Mouse (Mus musculus): ENCODE data around the gene Itpr2.

The Itpr2 gene

DNA sequence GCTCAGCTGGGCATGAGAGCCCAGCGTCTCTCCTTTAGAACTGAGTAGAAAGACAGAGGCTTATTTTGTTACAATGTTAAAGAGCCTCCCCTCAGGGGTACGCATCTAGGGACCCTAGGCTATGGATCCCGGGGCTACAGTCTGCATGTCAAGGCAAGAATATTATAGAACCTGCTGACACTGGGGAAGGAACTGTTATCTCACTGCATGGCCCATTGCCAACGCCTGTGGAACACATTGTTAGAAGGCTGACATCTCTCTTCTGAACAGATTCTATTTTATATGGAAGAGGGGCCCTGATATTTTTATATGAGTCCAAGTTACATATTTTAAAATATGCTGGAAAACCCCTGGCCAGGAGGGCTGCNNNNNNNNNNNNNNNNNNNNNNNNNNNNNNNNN lies 342.4 kb downstream of the Itpr2 start:
- DNase-seq (ENCODE audit: low spot score in 2 of 2) = no peak

DNA sequence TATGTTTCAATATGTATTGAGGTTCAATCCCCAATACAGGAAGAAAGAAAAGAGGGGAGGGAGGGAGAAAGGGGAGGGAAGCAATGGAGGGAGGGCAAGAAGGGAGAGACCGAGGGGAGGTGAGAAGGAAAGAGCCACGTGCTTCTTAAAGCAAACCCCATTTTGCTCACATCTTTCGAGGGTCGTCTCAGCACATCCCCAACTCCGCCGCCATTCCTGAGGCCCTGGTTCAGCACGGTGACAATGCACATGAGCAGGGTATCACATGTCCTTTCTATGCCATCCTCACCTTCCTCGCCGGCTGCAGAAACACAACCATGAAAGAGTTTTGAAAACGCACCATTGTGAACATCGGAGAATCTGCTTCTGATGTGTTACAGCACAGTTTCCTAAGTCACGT lies 343.3 kb downstream of the Itpr2 start:
- DNase-seq (ENCODE audit: low spot score in 2 of 2) = no peak

DNA sequence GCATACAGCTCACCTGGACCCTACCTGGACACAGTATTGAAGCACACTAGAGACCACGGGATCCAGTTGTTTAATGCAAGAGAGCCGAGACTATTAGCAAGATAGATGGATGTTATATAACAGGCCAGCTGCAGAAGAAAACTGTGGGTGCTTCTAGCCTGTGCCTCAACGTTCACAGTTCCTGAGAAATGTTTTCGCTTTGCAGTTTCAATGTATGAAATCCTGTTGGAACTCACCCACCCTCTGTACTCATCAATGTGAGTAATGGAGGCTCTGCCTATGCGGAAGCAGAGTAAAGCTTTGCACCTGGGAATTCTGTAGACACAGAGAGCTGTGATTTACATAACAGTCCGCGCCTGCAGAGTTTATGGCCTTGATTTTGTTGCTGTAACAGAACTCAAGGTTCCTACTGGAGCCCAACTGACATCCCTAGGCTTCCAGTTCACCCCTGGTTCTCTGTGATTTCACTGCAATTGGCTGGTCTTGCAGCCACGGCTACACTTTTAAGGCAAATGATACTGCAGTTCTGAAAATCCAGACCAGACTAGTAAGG lies 344.0 kb downstream of the Itpr2 start:
- DNase-seq (ENCODE audit: low spot score in 2 of 2) = no peak

DNA sequence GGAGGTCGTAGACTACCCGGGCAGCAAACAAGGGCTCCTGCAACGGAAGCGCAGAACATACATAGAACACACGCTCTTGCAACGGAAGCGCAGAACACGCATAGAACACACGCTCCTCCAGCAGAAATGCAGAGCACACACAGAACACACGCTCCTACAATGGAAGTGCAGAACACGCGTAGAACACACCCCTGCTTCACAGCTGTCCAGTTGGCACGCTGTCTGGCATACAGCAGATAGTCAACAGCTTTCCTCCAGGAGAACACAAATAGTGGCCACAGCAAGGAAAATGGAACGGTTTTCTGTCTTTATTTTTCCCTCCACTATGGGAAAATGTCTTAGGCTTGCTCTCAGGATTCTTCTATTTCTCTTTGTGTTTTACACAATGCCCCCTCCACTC lies 344.9 kb downstream of the Itpr2 start:
- DNase-seq (ENCODE audit: low spot score in 2 of 2) = no peak

DNA sequence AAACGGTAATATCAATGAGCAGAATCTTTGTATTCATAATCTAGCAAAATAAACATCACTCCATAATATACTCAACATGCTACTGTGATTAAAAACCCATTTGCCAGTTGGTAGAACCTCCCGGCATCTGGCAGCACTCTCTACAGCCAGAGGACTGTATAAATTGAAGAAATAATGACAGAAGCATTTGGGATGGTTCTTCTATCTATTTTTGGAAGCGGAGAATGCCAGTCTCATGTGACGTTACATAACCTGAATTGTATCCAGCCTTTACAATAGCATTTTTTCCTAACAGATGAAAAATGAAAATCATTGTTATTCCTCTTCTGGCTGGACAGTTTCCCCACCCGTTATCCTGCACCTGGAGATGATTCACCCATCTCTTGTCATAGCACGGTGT lies 345.5 kb downstream of the Itpr2 start:
- DNase-seq (ENCODE audit: low spot score in 2 of 2) = no peak

DNA sequence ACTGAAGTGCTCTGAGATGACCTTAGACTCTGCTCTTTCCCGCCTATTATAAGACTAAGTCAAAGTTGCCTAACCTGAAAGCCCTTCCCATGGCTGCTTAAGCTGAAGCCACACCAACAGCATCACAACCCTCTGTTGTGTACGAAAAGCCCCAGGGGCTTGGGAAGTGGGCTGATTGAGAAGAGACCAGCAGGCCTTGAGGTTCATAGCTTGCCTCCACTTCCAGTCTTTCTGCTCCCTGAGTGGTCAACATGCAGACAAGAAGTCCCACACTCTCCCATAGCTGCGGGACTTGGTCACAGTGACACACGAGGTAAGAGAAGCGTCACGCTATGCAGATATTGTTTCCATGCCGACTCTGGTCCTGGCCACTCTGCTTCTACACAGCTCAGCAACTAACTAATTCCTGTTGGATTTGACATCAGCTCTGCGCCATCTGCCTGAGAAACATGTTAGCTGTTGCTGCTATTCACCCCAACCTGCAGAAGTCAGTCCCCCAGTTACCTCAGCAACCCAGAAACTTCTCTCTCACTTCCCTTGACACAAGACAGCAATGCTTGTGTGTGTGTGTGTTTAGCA lies 346.8 kb downstream of the Itpr2 start:
- DNase-seq (ENCODE audit: low spot score in 2 of 2) = no peak

DNA sequence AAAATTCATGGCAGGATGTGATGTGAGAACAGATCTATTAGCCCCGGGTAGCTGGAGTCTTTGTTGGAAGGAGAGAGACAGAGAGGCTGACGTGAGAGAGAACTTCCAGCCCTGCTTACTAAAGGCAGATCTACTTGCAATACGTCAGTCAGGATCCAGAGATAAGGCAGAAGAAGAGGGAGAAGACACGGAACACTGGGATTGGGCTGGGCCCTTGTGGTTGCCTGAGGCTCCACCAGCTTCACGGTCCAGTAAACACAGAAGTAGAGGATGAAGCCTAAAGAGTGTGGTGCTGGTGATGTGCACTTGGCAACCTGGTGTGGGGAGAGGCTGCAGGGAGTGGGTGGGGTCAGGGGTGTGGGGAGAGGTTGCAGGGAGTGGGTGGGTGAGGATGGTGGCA lies 349.2 kb downstream of the Itpr2 start:
- DNase-seq (ENCODE audit: low spot score in 2 of 2) = no peak

DNA sequence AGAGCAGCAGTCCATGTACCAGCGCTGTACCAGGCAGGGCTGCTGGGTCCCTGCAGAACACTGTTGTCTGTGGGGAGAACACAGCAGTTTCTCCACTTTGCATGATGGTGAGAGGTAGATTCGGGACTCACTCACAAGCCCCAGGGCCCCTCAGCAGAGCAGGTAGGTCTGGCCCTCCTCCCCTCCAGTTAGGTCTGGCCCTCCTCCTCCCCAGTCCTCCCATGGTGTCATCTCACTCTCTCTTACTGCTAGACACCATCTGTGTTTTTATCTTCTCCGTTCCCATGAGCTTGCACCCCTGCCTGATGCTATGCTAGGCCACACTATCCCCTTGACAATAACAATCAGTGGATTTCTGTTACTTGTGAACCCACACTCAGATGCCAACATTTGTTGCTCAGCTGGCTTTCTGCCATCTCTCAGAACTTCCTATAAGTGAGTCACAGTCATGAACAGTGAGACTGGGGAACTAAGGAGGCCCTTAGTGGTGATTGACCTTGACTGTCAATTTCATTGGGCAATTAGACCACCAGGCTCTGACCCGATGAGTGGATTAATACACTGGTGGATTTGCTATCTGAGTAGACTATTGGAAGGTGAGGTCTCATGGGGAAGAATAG lies 360.9 kb downstream of the Itpr2 start:
- no peak for DNase-seq (ENCODE audit: low spot score in 2 of 2)

DNA sequence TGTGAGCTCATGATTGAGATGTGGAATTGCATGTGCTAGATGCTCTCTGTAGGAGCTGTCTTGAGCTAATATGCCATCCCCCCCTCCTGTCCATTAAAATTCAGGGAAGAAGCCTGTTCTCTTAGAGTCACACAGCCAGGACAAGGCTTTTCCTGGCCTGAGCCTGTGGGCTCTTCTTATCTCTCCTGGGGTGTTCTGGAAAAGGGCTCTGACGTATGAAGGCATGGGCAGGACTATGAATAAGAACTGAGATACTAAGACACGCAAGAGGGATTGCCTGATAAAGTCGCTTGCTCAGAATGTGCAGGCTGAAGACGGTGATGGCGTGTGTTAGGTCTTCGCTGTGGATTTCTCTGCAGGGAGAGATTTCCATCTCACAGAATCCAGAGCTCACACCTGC lies 361.9 kb downstream of the Itpr2 start:
- no peak for DNase-seq (ENCODE audit: low spot score in 2 of 2)

DNA sequence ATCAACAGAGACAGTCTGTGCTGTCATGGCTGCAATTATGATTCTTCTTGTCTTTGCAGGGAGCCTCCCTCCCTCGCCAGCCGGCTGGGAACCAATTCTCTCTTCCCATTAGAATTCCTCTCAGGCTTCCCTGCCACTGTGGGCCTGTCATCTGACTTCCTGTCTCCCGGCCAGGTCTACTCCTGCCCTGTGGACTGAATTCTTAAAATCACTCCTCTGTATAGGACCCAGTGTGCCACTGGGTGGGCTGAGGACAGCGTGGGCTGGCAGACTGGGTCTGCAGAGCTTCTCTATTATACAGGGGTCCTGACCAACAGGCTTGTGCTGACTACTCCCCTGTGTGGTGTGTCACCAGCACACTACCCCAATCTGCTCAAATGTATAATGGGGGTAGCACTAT lies 365.4 kb downstream of the Itpr2 start:
- no peak for DNase-seq (ENCODE audit: low spot score in 2 of 2)

DNA sequence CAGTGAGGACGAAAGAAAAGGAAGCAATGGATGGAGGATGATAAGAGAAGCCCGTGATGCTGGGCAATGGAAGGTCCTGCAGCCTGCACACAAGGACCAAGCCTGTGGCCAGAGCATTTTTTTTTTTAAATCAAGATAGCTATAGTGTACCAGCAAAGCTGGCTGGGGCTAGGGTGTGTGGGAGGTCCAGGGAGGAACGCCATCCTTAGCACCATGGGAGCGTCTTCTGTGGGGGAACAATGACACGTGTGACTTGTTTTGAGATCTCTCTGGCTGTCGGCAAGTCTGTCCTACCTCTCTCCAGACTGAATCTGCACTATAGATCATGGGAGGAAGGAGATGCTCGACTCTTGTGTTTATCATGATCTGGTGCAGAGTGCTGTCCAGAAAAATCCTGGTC lies 365.8 kb downstream of the Itpr2 start:
- no peak for DNase-seq (ENCODE audit: low spot score in 2 of 2)

DNA sequence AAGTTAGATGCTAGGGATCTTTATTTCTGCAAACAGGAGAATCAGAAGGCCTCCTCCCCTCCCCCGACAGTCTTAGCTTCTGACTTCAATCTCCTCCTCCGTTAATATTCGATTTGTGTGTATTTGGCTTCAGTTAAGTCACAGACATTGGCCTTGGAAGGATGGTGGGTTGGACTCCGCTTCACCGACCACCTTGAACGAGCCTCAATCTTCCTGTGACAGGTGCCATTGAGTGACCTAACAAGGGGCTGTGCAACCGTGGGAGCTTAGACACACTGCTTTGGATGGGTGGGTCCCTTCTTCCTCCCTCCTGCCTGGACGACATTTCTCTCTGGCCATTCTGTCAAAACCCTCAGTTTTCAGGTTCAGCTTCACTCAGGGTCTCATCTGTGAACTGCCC lies 366.7 kb downstream of the Itpr2 start:
- no peak for DNase-seq (ENCODE audit: low spot score in 2 of 2)

DNA sequence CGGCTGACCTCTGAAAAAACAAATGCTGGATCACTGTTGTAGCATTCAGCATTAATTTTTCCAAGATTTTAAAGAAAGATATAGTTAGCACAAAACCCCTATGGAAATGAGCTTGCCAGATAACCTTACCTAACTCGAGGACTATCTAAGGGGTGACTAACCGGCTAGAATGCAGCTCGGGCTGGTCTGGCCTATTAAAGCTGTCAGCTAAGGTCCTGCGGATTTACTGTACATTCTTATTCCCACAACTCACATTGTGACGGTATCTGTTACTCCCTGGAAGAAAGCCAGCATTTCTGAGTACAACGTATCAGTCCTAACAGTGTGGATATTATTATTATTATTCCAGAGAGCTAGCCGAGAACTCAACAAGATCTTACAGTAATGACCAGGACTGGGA lies 368.1 kb downstream of the Itpr2 start:
- no peak for DNase-seq (ENCODE audit: low spot score in 2 of 2)

DNA sequence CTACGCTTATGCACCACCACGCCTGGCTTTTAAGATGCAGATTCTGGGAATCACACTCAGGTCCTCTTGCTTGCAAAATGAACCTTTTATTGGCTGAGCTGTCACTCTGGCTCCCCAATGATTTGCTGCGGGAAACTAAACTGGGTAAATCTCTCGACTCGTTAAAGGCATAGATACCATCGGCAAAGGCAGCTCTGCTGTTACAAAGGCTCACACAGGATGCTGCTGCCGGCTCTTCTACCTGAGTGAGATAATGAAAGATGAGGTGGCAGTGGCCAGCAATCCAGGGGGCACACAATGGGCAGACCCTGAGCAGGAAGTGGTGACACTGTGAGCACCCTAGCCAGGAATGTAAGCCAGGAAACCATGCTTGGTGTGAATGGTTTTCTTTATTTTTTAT lies 373.0 kb downstream of the Itpr2 start:
- DNase-seq (ENCODE audit: low spot score in 2 of 2) = no peak

DNA sequence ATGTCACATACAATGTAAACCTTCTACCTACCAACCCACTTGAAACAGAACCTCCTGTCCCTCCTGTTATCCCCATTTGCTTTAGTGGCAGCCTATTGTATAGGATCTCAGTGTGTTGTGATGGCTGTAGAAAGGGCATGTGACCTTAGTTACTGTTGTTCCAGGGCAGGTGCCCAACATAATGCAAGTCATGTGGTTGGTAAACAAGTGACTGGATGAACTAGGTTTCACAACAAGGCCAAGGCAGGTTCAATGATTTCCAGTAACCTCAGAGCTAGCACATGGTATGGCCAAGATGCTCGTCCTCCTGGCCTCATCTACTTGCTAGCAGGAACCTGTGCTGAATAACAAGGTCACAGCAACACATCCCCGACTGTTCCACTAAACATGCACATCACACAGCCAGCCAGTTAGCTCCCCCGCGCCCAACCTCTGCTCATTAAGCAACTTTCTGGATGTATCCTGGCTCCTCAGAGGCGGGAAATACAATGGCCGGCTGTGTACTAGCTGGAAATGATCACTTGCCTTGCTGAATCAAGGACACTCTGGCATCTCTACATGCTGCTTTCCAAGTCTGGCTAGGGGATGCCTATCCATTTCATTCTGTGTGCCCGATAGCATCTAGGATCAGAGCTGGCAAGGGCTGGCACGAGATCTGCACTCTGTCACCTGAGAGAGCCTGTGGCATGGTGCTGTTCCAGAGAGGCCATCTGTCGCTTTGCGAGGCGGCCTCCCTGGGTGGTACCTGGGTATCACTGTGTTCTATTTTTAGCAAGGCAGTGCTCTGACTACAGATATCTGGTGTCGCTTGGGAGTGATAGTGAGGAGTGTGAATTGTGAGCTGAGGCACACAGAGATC lies 375.0 kb downstream of the Itpr2 start:
- no peak for DNase-seq (ENCODE audit: low spot score in 2 of 2)

DNA sequence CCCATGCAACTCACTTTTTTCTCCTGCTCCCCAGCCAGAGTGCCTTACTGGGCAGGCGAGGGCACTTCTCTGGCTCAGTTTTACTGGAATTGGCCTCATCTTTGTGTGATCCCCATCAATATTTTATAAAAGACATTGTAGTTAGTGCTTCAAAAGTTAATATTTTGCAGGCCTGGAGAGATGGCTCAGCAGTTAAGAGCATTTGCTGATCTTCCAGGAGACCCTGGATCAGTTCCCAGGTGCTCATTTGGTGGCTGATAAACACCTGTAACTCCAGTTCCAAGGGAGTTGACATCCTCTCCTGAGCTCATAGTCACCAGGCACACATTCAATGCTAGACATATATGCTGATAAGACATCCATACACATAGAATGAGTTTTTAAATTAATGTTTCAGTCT lies 376.4 kb downstream of the Itpr2 start:
- DNase-seq (ENCODE audit: low spot score in 2 of 2) = no peak

DNA sequence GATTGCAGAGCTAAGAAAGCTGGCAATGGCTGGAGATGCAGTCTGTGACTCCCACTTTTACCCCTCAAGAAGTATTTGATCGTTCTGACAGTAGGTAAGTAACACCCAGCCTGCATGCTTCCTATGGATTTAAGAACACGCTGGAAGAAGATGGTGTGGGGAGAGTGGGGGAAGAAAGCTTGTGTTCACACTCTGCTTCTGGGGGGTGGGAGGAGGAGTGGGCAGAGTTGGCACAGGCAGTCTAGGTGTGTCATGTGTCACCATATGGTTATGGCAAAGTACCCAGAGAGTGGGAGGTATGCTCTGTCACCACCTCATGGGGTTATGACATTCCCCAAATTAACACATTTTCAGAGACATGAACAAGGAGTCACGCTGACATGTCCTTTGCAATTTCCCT lies 377.5 kb downstream of the Itpr2 start:
- no peak for DNase-seq (ENCODE audit: low spot score in 2 of 2)

DNA sequence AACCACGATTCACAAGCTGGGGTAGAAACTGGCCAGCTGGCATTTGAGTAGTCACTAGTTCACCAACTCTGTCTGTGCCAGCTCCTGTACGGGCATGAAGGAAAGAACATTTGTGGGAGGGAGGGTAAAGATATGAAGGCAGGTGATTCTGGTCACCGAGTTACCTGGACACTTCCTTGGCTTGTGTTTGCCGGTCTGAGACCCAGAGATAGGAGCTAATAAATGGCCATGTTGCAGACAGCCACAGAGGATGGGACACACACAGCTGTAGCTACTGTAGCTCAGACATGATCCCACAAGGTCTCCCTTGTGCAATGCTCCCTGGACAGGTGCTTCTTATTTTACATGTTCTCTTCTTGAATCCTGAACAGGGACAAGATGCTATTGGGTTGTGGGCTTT lies 378.4 kb downstream of the Itpr2 start:
- DNase-seq (ENCODE audit: low spot score in 2 of 2) = no peak

DNA sequence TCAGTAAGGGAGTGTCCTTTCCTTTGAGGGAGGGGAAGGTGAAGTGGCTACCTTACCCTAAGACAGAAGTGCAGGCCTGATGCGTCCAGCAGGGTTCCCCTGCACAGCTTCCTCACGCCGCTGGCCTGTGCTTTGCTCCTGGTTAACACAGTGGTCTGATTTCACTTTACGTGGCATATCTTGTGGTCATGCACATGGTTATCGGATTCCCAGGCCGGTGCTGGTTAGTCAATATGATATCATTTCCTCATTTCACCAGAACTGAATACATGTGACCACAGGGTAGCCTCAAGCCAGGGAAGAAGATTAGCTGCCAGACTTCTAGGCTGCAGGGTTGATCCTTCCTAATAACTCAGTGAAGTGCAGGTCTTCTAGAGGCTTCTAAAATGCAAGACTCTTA lies 381.9 kb downstream of the Itpr2 start:
- DNase-seq (ENCODE audit: low spot score in 2 of 2) = peak in 1 of 2 experiments; percentile 1

DNA sequence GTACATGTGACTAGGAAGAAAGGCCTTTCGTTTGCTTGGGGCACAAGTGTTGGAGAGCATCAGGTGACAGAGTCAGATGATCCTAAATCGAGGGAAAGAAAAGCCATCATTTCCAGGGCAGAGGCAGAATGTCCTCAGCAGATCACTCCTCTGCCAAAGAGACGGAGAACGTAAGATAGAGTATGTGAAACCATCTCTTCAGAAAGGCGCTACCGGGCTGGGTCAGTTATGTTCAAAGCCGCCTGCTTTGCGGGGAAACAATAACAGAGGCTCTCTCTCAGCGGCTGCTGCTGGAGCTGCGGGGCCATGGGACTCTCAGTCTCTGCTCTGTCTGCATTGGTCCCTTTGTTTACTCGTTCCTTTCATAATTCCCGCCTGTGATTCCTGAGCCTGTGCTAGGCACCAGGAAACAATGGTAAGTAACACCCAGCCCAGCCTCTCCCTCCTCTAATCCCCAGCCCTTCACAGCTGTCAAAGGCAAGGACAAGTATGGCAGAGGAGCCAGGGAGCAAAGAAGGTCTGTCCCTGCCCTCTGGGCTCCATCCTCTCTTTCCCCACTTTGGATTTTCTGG lies 387.2 kb downstream of the Itpr2 start:
- no peak for DNase-seq (ENCODE audit: low spot score in 2 of 2)

DNA sequence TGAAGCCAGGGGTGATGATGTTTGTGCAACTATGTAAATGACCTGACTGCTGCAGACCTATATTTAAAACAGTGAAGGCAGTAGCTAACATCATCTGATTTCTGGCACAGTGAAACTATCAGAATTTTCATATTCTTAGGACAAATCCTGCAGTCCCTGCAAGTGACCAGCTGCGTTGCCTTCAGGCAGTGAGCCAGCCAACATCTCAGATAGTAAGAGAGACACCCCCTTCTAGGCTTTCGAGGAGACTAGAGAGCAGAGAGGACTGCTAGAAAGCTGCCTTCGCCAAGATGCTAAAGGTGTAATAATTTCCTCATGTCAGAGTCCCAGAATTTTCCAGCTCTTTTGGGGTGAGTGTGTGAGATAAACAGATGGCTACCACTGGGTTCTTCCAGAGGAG lies 388.0 kb downstream of the Itpr2 start:
- DNase-seq (ENCODE audit: low spot score in 2 of 2) = no peak

DNA sequence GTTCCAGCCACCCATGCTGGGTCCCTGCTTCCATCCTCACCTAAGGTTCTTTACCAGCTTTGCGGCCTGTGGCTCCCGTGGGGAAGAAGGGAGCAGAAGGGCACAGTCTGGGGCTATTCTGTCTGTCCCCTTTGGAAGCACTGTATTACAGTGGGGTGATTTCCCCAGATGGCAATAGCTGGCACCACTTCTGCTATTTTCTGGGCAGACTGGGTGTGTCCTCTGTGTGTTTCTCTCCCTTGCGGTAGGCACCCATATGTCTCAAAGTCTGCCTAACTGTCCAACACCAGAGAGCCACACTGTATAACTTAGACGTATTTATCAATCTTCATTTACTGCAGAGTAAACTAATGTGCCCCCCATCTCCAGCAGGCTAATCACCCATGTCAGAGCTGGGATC lies 388.9 kb downstream of the Itpr2 start:
- peak in 1 of 2 experiments; percentile 57 for DNase-seq (ENCODE audit: low spot score in 2 of 2)

DNA sequence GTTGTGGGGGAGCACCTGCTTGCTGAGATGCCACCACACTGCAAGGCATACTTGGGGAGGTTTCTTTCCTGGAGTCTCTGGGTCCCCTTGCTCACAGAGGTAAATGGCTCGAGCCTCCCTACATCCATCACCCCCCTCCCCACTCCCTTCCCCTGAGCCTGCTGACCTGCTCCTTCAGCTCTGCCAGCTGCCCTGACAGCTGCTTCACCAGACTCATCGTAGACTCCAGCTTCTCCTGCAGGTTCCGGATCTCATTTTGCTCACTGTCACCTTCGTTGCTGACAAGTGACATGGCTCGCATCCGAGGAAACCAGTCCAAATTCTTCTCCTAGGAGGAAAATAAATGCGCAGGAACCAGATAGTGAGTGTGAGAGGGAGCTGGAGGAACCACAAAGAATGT lies 389.8 kb downstream of the Itpr2 start:
- no peak for DNase-seq (ENCODE audit: low spot score in 2 of 2)
